Mouse (Mus musculus) heart, embryonic 14.5 days (tissue): Measurements from ENCODE around the gene Tbxas1. TPM values are rescaled to one million over a fixed set of nuclear protein-coding genes. Genes with fewer than 3 reads are reported as not detected.
A peak's percentile ranks its signal among the peaks of the same experiment; 100 is the strongest.

ENCODE experiments used
- ATAC-seq: fragments of 200-750 bp; cut with Nextera tagmentation; 2 replicates; pipeline ENCODE4 v1.8.0; 2017; ENCODE audit warnings: low read depth, moderate TSS enrichment; ENCODE audit not compliant: insufficient number of reproducible peaks, insufficient read depth, low FRiP score
- H3K27ac ChIP-seq, 2 experiments: fragments of 200-500 bp in 1 of 2; fragments of 300-500 bp in 1 of 2; sonication (generic) in 1 of 2; replicated peaks in 1 of 2; 2 replicates each; pipeline ENCODE4 v1.5.1; 2012 to 2014; ENCODE audit warnings: low read depth in 2 of 2, low read length in 2 of 2, control low read depth in 1 of 2, mild to moderate bottlenecking in 1 of 2, mixed read lengths in 1 of 2; ENCODE audit not compliant: control insufficient read depth in 1 of 2, insufficient read depth in 1 of 2
- H3K27me3 ChIP-seq: fragments of 300-500 bp; sonication (generic); 2 replicates; pipeline ENCODE4 v1.6.1; 2014; ENCODE audit warnings: mild to moderate bottlenecking, low read length, control low read depth; ENCODE audit not compliant: control insufficient read depth, insufficient read depth
- H3K36me3 ChIP-seq: fragments of 300-500 bp; sonication (generic); 2 replicates; pipeline ENCODE4 v1.6.1; 2014; ENCODE audit warnings: mild to moderate bottlenecking, control low read depth, low read length, mixed read lengths; ENCODE audit not compliant: control insufficient read depth, insufficient read depth
- H3K4me1 ChIP-seq, 2 experiments: fragments of 200-500 bp in 1 of 2; fragments of 300-500 bp in 1 of 2; sonication (generic) in 1 of 2; 2 replicates each; pipeline ENCODE4 v1.6.1; 2012 to 2014; ENCODE audit warnings: low read length in 2 of 2, control low read depth in 1 of 2, mixed read lengths in 1 of 2; ENCODE audit not compliant: control insufficient read depth in 2 of 2, insufficient read depth in 2 of 2
- H3K4me2 ChIP-seq: fragments of 300-500 bp; sonication (generic); 2 replicates; pipeline ENCODE4 v1.6.1; 2014; ENCODE audit warnings: mild to moderate bottlenecking, low read length
- H3K4me3 ChIP-seq, 2 experiments: fragments of 200-500 bp in 1 of 2; fragments of 300-500 bp in 1 of 2; sonication (generic) in 1 of 2; 2 replicates each; pipeline ENCODE4 v1.5.1; 2012 to 2014; ENCODE audit warnings: low read length in 2 of 2, mild to moderate bottlenecking in 2 of 2, control low read depth in 1 of 2, low read depth in 1 of 2, moderate library complexity in 1 of 2; ENCODE audit not compliant: control insufficient read depth in 1 of 2, insufficient read depth in 1 of 2
- H3K9ac ChIP-seq: fragments of 300-500 bp; sonication (generic); 2 replicates; pipeline ENCODE4 v1.6.1; 2014; ENCODE audit warnings: mild to moderate bottlenecking, low read length
- H3K9me3 ChIP-seq: fragments of 300-500 bp; sonication (generic); 2 replicates; pipeline ENCODE4 v1.6.1; 2016; ENCODE audit warnings: low read length, control low read depth; ENCODE audit not compliant: control insufficient read depth
- WGBS: fragments of 180-500 bp; shearing (Covaris S2); extraction: QIAGEN DNeasy Blood & Tissue Kit; methylation state at CpG from one replicate; pipeline ENCODE4 v1.1.7; 2014; 5-methylcytosine and 5-hydroxymethylcytosine counted together
- polyA plus RNA-seq: library from polyadenylated mRNA; unstranded; fragments of >200 nt; fragmentation: Nextera tagmentation; extraction: Ambion mirVana; gene quantifications from 2 replicates; pipeline ENCODE4 v1.2.1, GENCODE M21; 2014

Gene Tbxas1
- polyA plus RNA-seq, 1 experiment from 2014 or later, result 1.5 TPM

- H3K9ac ChIP-seq, result no peak overlapping the region
- H3K4me1 ChIP-seq, result peaks cover 11 to 40% of the 10 kb centered on the region in 2 experiments
- H3K4me3 ChIP-seq, result no peak overlapping the region
- H3K27ac ChIP-seq, result 0 out of 4 replicates have a peak overlapping the region, but pooled peaks of 1 of the 2 experiments have one; percentile 55
- no peak for ATAC-seq
- no peaks in the 10 kb centered on the region for H3K9me3 ChIP-seq
- no peaks in the 10 kb centered on the region for H3K27me3 ChIP-seq
- no peaks in the 10 kb centered on the region for H3K36me3 ChIP-seq
- 69% methylated on average over 2 of the region's 2 CpGs for WGBS
- no peak overlapping the region for H3K4me2 ChIP-seq
Measured at GRCm38 (mm10) chr6:38834727-38835126, 40.5 kb upstream of the Tbxas1 start.

GRCm38 (mm10) chr6:38835217-38835616 is 40.0 kb upstream of the Tbxas1 start:
- ATAC-seq, result no peak
- peaks cover 11 to 43% of the 10 kb centered on the region in 2 experiments for H3K4me1 ChIP-seq

GRCm38 (mm10) chr6:38838061-38838460 is 37.1 kb upstream of the Tbxas1 start:
- H3K9me3 ChIP-seq, result no peaks in the 10 kb centered on the region
- H3K27me3 ChIP-seq, result no peaks in the 10 kb centered on the region
- H3K4me3 ChIP-seq, result no peak overlapping the region
- no peak overlapping the region for H3K27ac ChIP-seq
- no peak for ATAC-seq
- no peak overlapping the region for H3K4me2 ChIP-seq
- H3K9ac ChIP-seq, result peak overlapping the region; percentile 4; the same call in 1 of the 2 replicates
- WGBS, result 48% methylated on average over 4 of the region's 4 CpGs
- H3K4me1 ChIP-seq, result peaks cover 12 to 44% of the 10 kb centered on the region in 2 experiments
- no peaks in the 10 kb centered on the region for H3K36me3 ChIP-seq

More at GRCm38 (mm10) chr6:38835217-38835616, 40.0 kb upstream of the Tbxas1 start:
- Histone ChIP-seq H3K36me3 (no peaks in the 10 kb centered on the region), H3K27me3 (no peaks in the 10 kb centered on the region), H3K9ac (no peak overlapping the region), H3K27ac (peak overlapping the region in 1 of 2 experiments; percentile 55; a peak in 2 of 4 replicates), H3K4me2 (no peak overlapping the region; the same call in 1 of the 2 replicates), H3K4me3 (no peak overlapping the region), H3K9me3 (no peaks in the 10 kb centered on the region)
- 11% methylated on average over 1 of the region's 1 CpGs for WGBS

- Histone ChIP-seq H3K27me3 (no peaks in the 10 kb centered on the region), H3K27ac (no peak overlapping the region; a peak in 1 of 4 replicates), H3K9ac (no peak overlapping the region), H3K4me3 (no peak overlapping the region), H3K36me3 (no peaks in the 10 kb centered on the region), H3K9me3 (no peaks in the 10 kb centered on the region), H3K4me1 (peaks cover 9 to 44% of the 10 kb centered on the region in 2 experiments), H3K4me2 (no peak overlapping the region)
- no peak for ATAC-seq
- 61% methylated on average over 4 of the region's 4 CpGs for WGBS
Measured at GRCm38 (mm10) chr6:38839891-38840290, 35.3 kb upstream of the Tbxas1 start.

- H3K27ac ChIP-seq, result no peak overlapping the region
- H3K4me3 ChIP-seq, result no peak overlapping the region
- no peaks in the 10 kb centered on the region for H3K27me3 ChIP-seq
- H3K4me1 ChIP-seq, result peaks cover 10 to 44% of the 10 kb centered on the region in 2 experiments
- H3K36me3 ChIP-seq, result no peaks in the 10 kb centered on the region
- 72% methylated on average over 2 of the region's 2 CpGs for WGBS
- no peak overlapping the region for H3K9ac ChIP-seq
- H3K9me3 ChIP-seq, result no peaks in the 10 kb centered on the region
- no peak overlapping the region for H3K4me2 ChIP-seq
- no peak for ATAC-seq
Measured at GRCm38 (mm10) chr6:38840380-38840779, 34.8 kb upstream of the Tbxas1 start.

- no peak for ATAC-seq
- Histone ChIP-seq H3K27me3 (no peaks in the 10 kb centered on the region), H3K36me3 (no peaks in the 10 kb centered on the region), H3K9me3 (no peaks in the 10 kb centered on the region), H3K4me2 (no peak overlapping the region), H3K4me3 (no peak overlapping the region), H3K4me1 (peaks cover 13 to 44% of the 10 kb centered on the region in 2 experiments), H3K27ac (no peak overlapping the region), H3K9ac (no peak overlapping the region)
- 53% methylated on average over 1 of the region's 1 CpGs for WGBS
Measured at GRCm38 (mm10) chr6:38840780-38841179, 34.4 kb upstream of the Tbxas1 start.

- no peak overlapping the region for H3K9ac ChIP-seq
- ATAC-seq, result no peak
- H3K27ac ChIP-seq, result peak overlapping the region in 1 of 2 experiments; percentile 16; a peak in 1 of 4 replicates
- WGBS, result 55% methylated on average over 3 of the region's 3 CpGs
- peaks cover 15 to 52% of the 10 kb centered on the region in 2 experiments for H3K4me1 ChIP-seq
- no peaks in the 10 kb centered on the region for H3K36me3 ChIP-seq
- H3K27me3 ChIP-seq, result no peaks in the 10 kb centered on the region
- no peak overlapping the region for H3K4me3 ChIP-seq
- H3K4me2 ChIP-seq, result no peak overlapping the region
- no peaks in the 10 kb centered on the region for H3K9me3 ChIP-seq
Measured at GRCm38 (mm10) chr6:38841551-38841950, 33.7 kb upstream of the Tbxas1 start.

- no peak overlapping the region for H3K27ac ChIP-seq
- H3K4me3 ChIP-seq, result no peak overlapping the region
- peaks cover 21 to 69% of the 10 kb centered on the region in 2 experiments for H3K4me1 ChIP-seq
- H3K9me3 ChIP-seq, result no peaks in the 10 kb centered on the region
- no peak overlapping the region for H3K9ac ChIP-seq
- WGBS, result 37% methylated on average over 1 of the region's 1 CpGs
- no peaks in the 10 kb centered on the region for H3K27me3 ChIP-seq
- H3K4me2 ChIP-seq, result no peak overlapping the region
- no peaks in the 10 kb centered on the region for H3K36me3 ChIP-seq
- ATAC-seq, result no peak
Measured at GRCm38 (mm10) chr6:38845117-38845516, 30.1 kb upstream of the Tbxas1 start.
